Mouse (Mus musculus): ENCODE results near the gene Rgs9.

DNA sequence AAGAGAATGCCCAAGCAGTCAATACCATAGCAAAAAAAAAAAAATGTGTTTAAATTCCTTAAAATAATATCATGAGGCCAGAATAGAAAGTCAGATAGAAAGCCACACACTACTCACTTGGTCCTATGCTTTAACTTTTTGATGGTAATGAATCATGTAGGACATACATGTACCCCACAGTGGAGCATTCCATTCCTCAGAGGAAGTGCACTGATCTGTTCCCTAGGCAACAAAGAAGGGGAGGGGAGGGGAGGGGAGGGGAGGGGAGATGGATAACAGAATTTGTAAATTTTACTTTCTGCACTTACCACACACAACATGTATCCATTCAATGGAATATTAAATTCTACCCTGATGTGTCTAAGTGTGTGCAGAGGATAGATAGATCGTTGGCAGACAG lies 91.9 kb downstream of the Rgs9 start:
- no peak for TF ChIP-seq CTCF (IDR thresholded peaks at IDR 0.05)
- no peak for TF ChIP-seq EP300 (IDR thresholded peaks at IDR 0.05)

Measured in lung, postnatal 0 days (tissue).